Mouse (Mus musculus) lung, postnatal 25 days (tissue): ENCODE measurements around the gene Mettl16.

Source experiments
- DNase-seq: peaks from one replicate; pipeline ENCODE4 v3.0.0; 2022; ENCODE audit warnings: low spot score

Mettl16 gene

DNA sequence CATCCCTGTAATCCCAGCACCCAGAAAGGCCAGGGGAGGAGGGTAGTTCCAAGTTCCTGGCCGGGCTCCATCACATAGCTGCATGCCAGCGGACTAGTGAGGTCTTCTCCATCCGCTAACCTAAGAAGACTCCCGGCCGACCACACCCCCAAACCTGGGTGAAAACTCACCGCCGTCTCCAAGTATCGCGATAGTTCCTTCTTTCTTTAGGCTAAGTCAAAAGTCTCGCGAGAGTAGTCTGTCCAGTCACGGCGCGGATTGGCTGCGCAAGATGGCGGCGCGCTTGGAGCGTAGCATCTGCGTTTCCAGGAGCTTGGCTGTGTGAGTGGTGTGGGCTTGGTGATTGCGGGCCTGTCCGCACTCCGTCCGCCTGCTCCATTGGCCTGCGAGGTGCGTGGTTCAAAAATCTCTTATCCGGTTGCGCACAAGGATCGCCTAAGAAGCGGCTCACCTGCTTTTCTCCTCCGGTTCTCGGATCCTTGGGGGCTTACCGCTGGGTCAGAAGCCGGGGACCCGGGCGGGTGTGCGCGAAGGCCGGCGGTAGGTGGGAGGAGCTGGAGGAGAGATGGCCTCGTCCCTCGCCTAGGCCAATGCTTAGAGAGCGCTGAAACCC lies at the start of gene Mettl16:
Mettl16 (plus strand) TSS at position 236 of the 613 bp plus-strand sequence.
- peak; percentile 97 for DNase-seq

DNA sequence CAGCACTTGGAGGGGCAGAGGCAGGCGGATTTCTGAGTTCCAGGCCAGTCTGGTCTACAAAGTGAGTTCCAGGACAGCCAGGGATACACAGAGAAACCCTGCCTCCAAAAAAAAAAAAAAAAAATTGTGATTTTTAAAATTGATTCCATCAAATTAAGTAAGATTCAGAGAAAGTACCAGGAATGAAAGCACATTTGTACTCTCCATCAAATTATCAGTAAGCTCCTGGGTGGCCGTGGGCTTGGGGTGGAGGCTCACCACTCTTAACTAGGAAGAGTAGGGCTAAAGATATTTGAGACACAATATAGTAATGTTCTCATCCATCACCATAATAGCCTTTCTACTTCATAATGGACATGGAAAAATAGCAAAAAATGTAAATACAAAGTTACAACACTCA lies 49.5 kb upstream of the Mettl16 start:
- no peak for DNase-seq

DNA sequence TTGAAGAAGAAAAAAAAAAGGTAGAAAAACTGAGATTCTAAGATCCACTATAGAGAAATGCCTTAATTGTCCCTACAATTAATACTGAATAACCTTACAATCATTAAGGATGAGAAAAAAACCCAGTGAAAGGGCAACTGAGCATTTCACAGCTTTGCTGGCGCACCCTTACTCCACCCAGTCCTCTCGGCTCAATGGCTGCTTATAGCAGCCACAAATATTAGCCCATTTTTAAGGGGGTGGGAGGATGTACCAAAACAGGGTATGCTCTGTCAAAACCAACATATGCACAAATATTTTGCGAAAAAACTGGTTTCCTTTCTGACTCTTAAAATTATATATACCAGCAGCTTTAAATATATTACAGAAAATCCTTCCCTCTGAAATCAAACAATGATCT lies 48.7 kb upstream of the Mettl16 start:
- no peak for DNase-seq

DNA sequence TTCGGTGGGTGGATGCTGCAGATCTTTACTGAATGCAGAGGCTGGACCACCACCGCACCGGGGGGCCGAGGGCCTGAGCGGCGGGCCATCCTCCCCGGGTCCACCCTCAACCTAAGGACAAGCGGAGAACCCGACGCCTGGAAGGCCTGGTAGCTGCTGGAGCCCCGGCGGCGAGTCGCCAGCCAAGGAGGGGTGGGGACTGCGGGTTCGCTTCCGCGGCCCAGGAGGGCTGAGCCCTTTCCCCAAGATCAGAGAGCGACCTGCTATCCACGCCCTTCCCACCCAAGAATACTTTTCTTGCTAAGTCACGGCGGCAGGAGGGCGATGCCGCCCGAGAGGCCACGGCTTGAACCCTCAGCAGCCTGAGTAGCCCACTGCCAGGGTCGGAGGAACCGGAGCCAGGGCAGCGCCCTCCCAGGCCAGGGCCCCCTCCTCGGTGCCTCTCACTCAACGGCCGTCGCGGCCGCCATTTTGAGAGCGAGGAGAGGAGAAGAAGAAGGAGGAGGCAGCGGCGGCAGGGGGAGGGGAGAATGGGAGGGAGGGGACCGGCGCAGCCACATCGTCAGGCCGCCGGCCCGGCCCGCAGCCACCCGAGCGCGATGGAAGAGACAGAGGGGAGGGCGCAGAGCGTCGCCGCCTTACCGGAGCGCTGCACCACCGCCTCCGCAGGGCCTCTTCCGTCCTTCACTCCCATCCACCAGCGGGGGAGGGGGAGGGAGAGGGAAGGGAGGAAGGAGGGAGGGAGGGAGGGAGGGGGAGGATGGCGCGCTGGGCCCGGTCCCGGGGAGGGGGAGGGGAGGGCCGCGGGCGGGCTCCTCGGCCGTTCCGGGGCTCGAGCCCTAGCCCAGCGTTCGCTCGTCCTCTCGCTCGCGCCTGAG lies 47.0 kb upstream of the Mettl16 start:
- peak; percentile 75 for DNase-seq

DNA sequence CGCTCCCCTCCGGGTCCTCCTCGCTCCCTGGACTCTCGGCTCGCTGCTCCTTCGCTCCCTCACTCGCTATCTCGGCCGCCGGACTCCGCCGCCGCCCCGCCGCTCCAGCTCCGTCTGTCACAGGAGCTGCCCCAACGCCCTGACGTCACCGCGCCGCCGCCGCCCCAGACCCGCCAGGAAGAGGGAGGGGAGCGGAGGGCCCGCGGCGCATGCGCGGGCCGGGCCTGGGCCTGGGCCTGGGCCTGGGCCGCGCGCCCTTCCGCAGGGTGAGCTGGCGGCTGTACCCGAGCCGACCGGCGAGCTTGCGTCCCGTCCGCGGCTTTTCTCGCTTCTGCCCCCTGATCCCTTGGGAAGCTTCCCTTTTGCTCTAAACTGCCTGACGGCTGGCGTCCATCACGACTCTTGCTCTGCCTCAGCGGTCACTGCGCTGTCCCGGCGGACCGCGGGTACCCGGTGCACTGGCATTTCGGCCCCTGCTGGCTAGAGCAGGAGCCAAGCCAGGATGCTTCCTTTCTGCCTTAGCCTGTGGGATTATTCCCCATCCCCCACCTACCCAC lies 46.3 kb upstream of the Mettl16 start, which contains the start of gene Pafah1b1:
Pafah1b1 (minus strand) TSS at position 436 of the 557 bp plus-strand sequence.
- DNase-seq = peak; percentile 96

DNA sequence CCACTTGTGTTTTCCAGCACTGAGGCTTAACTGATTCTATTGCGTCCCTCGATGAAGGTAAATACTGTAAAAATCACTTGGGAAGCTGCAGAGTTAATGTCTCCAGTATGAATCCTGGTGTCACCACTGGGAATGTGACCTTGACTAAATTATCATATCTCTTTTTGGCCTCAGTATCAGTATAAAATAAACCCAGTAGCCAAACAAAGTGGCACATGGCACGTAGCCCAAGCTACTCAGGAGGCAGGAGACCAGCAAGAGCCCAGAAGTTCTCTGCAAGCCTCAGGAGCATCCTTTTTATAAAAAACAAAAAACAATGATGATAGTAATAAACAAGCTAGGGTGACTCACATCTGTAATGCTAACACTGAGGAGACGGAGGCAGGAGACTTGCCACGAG lies 45.4 kb upstream of the Mettl16 start:
- DNase-seq = no peak

DNA sequence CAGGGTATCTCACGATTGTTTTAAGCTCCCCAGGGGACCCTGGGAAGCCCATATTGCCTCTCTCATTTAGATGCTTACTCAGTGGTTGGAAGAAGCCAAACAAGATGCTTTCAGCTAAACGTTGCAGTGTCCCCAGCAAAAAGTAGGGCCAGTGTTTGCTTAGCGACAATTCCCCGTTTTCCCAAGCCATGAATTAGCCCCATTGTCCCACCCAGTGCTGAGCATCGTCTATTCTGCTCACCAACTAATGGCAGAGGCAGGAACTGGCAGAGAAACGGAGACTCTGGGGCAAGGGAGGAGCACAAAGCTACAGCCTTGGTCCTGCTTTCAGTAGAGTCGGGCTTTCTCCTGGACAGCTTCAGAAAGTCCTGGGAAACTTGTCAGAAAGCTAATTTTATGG lies 35.7 kb upstream of the Mettl16 start:
- DNase-seq = no peak

DNA sequence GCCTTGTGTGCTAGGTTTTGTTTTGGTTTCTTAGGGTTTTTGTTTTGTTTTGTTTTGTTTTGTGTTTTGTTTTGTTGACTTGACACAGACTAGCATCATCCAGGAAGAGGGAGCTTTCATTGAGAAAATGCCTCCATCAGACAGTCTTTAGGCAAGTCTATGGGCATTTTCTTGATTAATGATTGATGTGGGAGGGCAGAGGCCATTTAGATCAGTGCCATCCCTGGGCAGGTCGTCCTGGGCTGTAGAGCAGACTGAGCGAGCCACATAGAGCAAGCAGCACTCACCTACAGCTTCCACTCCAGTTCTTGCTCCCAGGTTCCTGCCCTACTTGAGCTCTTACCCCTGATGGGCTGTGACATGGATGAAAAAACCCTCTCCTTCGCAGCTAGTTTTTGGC lies 32.8 kb upstream of the Mettl16 start:
- no peak for DNase-seq

DNA sequence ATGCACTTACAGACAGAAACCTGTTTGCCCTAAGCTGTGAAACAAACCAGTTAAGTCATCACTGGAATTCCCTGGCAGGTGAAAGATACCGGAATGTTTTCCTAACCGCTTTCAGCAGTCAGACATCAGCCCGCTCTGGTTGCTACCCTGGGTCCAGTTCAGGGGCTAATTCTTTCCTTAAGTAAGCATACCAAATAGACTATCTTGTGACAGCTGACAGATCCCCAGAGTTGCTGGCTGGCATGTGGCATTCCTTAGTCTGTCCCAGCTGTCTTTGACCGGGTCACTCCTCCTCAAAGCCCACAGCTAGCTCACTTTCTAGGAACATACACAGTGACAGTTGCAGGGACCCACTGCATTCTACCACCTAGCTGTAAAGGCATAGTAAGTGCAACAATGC lies 22.6 kb upstream of the Mettl16 start:
- no peak for DNase-seq

DNA sequence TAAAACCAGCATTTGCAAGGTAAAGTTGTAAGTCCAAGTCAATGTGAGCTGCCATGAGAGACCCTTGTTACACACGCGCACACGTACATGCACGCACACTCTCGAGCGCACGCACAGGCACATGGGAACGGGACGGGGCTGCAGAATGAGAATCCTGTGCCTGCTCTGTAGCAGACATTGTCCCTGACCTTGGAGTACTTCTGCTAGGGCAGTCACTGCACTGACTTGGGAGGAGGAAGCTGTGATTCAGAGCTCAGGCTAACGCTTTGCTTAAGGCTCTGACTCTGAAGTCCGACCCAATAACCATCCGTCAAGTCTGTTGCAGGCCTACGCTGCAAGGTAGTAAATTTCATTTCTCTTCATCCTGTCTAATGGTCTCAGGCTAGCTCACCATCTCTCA lies 21.4 kb upstream of the Mettl16 start:
- DNase-seq = no peak

DNA sequence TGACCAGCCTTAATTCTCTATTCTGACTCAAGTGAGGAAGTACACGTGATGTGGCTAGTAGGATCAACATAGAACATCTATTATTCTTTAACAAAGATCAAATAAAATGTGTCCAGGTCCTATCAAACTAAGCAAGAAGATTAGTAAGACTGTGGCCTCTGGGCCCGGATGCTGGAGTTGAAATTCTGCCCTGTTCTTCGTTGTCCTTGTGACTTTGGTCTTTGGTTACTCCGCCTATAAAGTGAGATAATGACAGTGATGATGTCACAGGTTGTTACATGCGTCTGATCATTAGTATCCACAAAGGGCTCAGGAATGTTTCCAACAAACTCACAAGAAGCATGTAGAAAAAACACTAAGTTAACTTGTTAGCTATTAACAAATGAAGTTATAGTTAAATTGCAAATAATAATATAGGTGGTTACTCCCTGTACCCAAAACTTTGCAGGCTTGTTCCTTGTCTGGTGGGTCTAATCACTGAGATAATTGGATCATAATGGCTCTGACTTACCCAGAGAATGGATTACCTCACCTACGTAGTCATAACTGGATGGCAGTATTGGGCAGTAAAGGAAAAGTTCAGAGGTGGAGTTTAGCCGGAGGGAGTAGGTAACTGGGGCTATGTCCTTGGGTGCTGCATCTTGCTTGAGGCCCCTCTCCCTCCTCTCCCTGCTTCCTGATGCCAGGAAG lies 19.8 kb upstream of the Mettl16 start:
- no peak for DNase-seq

DNA sequence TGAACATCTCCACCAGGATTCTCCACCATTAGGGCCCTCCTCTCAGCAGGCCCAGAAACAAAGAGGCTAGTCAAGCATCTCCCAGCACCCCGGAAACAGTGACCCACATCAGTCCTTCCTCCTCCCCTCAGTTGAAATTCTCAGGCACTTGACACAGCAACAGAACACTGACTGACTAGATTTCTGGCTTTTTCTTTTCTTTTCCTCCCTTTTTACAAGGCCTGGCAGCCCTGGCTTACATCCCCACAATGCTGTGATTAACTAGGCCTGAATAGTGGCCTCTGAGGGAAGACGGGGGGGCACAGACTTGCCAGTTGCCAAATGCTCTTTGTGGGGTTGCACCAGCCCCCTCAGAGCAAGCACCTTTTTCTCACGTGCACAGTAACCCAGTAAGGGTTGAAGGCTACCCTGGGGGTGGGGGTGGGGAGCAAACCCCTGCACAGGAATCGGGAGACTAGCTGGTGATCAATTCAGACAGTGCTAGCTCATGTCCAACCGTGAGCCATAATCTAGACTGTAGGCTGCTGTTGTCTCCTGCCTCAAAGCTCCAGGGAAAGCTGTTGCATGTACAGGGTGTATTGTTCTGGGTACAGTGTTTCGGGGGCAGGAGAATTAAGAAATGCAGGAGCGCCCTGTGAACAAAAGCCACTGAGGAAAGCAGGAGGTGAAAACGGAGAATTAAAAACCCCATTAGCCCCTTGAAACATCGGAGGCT lies 19.1 kb upstream of the Mettl16 start:
- DNase-seq = no peak

DNA sequence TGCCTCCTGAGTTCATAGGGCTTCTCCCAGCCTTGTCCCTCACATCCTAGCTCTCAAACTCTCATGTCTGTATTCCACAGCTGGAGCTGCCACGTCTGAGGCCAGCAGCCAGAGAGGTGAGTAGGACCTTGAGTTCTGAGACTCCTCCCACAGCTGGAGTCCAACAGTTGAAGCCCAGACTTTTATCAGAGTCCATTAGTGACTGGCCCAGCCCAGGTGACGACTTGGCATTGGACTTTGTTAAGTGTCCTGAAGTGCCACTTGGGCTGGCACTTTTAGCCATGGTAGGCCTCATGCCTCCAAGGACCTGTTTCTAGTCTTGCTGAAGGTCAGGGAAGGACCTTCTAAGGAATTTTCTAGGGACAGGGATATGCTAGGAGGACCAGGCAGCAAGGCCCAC lies 14.0 kb upstream of the Mettl16 start:
- DNase-seq = peak; percentile 86

DNA sequence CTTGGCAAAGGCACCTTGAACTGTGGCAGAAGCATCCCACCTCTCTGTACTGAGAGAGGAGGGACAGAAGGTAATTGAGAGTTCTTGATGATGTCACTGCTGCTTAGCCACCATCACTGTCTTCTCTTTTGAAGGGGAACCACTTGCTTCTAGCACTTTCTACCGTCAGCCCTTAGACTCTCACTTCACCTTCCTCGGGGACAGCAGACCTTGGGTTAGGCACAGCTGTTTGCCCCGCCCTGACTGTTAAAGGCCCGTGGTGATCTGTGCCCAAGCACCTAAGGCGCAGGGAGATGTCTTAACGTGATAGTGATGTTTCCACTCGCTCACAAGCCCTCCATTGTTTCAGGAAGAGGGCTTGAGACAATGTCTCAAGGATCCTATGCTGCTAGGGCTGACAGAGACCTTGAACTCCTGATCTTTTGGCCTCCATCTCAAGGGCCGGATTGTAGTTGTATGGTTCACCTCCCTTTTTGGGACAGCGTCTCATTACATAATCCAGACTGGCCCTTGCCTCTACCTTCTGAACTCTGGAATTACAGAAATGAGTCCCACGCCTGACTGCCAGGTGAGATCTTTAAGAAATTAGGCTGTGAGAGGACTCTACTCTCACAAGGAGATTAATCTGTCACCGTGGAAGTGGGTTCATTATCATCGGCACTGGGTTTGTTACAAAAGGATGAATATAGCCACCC lies 9.5 kb upstream of the Mettl16 start:
- no peak for DNase-seq

DNA sequence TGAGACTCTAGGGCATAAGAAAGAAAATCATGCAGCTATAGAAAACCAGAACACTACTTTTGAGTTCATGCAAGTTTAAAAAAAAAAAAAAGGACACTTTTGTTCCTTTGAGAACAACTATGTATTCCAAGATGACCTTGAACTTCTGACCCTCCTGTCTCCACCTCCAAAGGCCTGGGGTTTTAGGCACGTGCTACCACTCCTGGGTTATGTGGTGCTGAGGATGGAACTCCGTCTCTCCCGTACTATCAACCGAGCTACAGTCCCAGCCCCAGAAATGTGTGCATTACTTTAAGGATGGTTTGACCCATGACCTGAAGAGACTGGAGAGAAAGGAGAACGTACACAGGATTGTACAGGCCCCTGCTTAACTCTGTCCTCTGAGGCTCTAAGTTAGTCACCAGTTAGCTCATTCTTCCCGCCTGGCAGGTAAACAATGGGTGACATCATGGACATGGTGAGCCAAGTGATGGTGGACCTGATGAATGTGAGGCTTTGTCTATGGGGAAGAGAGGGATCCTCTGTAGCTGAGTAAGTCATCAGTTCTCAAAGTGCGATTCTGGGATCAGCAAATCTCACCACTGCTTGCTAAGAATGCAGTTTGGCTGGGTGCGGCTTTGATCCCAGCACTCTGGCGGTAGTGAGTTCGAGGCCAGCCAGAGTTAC lies 6.5 kb upstream of the Mettl16 start:
- DNase-seq = no peak

DNA sequence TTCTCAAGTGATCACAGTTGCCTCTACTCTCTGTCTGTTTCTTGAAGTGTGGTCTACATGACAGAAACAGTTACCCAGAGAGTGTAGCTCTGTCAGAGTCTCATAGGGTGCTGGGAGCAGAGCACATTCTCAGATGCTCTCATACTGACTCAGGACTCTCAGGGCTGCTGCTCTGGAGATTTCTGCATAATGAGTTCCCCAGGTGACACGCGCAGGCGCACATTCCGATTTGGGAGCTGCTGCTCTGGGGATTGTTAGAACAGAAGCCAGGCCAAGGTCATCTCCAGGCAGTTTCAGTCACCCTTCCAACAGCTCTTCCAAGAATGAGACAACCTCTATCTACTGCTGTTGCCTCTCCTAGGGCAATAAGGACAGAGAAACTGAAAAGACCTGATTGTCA lies 3.2 kb upstream of the Mettl16 start:
- DNase-seq = no peak

DNA sequence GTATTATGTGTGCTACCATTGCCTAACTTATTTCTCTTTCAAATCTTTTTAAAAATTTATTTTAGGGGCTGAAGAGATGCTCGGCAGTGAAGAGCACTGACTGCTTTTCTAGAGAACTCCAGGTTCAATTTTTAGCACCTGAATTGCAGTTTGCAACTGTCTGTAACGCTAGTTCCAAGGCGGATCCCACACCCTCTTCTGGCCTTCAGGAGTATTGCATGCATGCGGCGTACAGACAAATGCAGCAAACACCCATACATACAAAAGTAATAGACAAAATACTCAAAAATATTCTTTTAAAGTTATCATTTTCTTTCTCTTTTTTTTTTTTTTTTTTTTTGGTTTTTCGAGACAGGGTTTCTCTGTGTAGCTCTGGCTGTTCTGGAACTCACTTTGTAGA lies 2.6 kb upstream of the Mettl16 start:
- DNase-seq = peak; percentile 25

DNA sequence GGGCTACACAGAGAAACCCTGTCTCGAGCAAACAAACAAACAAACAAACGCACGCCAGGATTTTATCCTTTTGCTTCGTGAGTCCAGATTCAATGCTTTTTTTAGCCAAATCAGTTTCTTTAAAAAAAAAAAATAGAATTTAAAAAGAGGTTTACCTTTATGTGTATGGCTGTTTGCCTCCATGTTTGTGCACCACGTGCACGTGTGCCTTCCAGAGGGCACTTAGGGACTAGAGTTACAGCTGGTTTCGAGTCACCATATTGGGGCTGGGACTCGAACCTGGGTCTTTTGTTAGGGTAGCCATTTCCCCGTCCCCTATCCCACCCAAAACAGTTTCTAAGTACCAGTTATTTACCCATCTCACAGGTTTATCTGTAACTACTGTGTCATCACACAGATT lies 593 bp upstream of the Mettl16 start:
- no peak for DNase-seq

DNA sequence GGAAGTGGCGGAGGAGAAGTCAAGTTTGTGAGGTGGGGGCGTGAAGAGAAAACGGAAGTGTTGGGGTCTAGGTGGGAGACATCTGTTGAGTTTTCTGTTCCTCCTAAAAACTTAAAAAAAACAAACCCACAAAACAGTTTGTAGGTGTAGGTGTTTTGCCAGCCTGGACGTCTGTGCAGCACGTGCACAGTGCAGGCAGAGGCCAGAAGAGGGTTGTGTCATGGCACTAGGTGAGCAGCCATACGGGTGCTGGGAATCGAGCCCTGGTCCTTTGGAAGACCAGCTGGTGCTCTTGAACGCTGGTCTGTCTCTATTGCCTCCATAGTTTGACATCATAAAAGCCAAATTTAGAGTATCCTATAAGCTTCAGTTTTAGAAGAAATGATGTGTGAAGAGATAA lies 604 bp downstream of the Mettl16 start:
- no peak for DNase-seq

DNA sequence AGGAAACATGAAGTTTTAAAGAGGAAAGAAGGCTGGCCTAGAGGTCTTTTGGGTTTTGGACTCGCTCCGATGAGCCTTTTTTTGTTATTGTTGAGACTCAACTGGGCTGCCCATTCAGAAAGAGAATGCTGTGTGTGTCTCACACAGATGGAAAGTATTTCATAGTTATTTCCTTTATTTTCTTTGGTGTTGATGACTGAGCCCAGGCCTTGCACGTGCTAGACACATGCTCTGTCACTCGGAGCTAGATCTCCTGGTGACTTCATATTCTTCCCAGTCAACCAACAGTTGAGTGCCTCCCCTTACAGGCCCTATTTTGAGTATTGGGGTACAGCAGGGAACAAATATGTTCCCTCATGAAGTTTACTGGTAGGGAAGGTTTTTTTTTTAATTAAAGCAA lies 1.0 kb downstream of the Mettl16 start:
- DNase-seq = no peak

DNA sequence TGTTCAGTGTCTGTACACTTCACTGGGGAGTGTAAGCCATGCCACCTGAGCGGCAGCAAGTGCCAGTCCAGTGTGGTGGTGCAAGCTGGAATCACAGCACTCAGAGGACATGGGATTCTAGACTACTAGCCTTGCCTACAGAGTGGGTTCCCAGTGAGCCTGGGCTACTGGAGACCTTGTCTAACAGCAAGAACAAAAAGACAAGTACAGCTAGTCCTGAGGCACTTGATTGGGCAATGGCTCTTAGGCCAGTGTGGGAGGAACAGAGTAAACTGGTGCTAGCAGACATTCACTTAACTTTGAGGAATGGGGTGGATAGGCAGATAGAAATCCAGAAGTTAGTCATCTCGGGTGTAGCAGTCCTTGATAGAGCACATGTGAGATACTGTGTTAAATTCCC lies 1.8 kb downstream of the Mettl16 start:
- DNase-seq = no peak
